Mouse (Mus musculus) gastrocnemius, postnatal 4 days (tissue): ENCODE measurements around the gene Aebp1. TPM values are rescaled to one million over a fixed set of nuclear protein-coding genes. Genes with fewer than 3 reads are reported as not detected.
A peak's percentile ranks its signal among the peaks of the same experiment; 100 is the strongest.
"Not testable (repeated sequence)": the region's sequence is repeated elsewhere in the genome, so short reads cannot be mapped to it uniquely, and the experiment has no call there.

Source experiments
- DNase-seq, 2 experiments: peaks; one replicate each; pipeline ENCODE4 v3.0.0; 2021 to 2022; ENCODE audit warnings: low spot score in 2 of 2, mixed read lengths in 2 of 2
- total RNA-seq, 2 experiments: library from RNA; stranded (reverse); gene quantifications; 2 replicates each; pipeline ENCODE4 v1.2.3; 2021

Gene Aebp1
- total RNA-seq, 2 experiments from 2014 or later = 60.9 to 68.2 TPM

DNA sequence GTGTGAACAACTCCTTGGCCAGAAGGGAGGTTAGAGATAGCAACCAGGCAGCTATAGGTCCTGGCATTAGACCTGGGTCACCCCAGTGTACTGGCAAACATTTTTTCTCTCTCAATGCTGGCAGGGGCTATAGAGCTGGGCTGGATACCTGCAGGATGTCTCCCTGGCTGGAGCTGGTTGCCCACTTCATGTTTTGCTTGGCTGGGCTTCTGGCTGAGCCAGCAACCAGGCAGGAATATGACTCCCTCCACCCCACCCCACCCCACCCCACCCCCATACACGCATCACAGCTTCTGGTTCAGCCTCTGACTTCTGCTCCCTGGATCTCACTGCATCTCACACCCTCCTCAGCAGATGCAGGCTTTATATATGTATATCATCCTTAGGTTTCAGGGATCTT, 9.4 kb upstream of the Aebp1 start:
- DNase-seq = no peak

DNA sequence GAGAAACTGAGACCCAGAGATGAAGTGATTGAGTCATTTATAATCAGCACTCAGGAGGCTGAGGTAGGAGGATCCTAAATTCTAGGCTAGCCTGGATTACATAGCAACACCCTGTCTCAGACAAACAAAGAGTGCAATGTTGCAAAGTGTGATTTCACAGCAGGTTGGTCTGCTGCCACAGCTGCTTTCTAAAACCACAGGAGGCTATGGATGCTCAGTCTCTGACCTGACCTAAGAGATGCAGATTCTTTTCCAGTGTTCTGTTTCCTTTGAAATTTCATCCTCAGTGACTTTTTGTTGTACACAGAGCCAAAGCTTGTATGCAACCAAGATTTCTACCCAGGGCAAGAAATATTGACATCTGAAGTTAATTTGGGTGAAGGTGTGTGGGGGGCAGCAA, 6.3 kb upstream of the Aebp1 start:
- DNase-seq = no peak

DNA sequence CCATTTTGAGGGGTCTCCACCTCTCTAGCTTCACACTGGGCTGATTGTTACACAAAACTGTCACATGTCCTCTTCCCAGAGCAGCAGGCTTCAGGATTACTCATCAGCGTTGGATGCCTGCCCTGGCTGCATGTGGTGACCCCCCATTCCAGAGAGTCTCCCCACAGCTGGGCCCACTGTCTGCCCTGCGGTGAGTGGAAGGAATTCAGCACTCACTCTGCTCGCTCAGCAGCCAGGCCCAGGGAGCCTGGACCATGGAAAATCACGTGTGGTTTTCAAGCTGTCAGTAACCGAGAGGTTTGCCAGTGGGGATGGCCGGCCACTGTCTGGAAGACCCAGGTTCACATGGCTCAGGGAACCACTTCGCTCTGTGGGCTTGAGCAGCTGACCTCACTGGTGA, 5.8 kb upstream of the Aebp1 start:
- DNase-seq = peak in 1 of 2 experiments; percentile 80

DNA sequence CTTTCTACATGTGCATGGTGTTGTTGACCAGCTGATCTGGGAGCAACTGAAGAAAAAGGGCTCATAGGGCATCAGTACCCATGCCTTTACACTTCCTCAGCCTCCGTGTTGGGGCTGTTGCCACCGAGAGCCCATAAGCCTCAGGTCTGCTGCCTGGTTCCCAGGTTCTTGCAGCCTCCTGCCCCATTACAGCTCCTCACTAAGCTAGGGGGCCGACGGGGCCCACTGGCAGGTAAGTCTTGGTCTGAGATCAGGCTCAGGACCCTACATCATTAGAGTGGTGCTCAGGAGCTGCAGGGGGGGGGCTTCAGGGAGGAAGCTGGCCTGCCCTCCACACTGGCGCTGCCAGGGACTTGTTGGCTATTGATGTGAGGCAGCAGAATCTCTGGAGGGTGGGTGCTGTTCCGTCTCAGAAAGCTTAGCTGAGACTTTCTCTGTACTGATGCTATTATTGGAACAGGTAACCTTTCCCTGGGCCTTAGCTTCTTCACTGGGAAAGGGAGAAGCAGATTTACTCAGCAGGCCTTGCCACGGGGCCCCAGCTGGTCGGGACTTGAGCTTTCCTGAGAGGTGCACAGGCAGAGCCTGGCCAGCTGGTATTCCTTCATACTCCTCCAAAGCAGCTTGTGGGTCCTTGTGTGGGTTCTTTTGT, 5.1 kb upstream of the Aebp1 start:
- no peak for DNase-seq

DNA sequence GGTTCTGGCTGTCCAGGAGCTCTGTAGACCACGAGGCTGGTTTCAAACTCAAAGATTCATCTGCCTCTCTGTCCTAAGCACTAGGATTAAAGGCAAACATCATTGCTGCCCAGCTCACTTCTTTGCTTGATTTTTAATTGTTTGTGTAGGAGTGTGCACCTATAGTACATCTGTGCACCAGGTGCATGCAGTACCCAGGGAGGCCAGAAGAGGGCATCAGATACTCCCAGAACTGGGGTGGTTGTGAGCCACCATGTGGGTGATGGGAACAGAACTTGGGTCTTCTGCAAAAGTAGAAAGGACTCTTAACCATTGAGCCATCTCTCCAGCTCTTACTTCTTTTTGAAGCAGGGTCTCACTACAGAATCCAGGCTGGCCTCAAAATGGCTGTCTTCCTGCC, 3.0 kb upstream of the Aebp1 start:
- DNase-seq = no peak

DNA sequence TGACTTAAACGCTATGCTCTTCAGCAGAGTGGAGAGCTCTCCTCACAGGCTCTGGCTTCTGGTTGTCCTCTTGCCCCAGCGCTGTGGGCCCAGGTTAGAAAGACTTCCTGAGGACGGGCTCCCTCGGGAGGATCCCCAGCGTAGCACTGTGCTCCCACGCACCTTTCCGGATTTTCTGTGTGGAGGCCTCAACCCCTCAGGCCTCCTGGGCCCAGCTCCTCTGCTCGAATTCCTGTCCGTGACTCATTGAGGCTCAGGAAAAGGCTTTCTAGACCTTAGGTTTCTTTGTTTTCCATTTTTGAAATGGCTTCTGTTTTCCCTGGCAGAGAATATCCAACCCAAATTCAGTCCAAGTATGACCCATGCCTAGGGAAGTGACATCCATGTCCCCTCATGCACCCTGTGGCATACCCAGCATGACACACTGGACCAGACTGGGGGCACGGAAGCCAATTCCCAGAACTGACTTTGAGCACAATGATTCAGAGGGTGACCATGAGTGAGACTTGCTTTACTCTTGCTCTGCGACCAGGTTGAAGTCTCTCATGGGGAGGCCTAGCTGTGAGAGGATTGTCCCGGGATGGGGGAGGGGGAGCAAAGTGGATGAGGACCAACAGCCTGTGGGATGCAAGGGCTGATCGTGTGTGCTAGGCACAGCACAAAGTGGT, 1.7 kb upstream of the Aebp1 start:
- DNase-seq = no peak

DNA sequence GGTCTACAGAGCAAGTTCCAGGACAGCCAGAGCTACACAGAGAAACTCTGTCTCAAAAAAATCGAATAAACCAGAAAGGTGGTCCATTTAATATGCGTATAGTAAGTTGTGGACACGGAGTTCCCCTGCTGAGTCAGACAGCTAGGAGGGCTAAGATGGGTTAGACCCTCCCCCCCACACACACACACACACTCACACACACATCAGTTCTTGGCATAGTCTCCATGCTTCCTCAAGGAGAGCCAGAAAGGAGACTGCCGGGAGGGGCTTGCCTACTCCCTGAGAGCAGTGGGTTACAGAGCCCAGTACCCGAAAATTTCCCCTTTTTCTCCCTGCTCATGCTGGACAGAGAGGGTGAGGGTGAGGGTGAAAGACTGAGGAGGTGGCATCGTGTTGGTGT, 1.1 kb upstream of the Aebp1 start:
- no peak for DNase-seq

DNA sequence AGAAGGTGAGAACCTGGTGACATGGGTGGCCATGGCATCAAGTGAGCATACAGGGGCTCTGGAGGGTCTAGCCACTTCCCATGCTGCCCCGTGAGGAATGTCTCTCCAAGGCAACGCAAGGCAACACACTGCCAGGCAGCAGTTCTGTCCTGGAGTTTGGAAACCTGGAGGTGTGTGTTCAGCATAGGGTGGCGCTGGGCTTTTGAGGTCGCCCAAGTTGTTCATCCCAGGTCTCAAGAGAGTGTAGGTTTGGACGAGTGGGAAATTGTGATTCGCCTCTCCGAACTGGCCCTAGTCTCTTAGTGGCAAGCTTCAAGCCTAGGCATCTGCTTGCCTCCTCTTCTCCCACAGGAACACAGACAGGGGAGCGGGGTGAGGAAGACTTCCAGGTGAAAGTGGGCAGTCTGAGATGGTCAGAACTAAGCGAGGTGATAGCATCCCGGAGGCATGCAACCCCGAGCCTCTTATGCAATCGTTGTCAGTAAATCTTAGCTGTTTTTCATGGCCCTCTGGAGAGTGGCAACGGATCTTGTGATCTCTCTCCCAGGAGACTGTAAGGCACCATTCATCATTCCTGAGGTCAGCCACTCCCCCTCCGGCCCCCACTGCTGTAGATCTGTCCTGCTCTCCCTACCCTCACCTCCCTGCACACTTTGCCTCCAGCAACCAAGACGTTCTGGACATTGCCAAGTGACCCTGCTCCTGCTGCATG, 803 bp downstream of the Aebp1 start:
- DNase-seq = no peak

DNA sequence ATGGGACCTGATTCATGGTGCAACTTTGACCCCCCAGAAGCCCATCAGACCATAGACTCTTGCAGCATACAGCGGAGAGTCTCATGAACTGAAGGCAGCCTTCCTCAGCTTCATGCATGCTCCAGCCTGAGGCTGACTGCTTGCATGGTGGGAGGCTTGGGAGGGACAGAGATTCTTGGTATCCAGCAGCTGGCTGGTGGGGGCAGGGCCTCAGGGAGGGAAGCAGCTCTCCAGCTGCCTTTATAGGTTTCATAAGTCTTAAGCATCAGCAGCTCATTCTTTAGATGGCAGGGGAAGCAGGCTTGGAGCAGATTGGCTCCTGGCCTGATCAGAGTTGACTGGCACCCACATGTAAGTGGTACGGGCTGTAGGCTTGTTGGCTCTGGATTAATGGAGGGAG, 5.4 kb downstream of the Aebp1 start:
- DNase-seq = no peak

DNA sequence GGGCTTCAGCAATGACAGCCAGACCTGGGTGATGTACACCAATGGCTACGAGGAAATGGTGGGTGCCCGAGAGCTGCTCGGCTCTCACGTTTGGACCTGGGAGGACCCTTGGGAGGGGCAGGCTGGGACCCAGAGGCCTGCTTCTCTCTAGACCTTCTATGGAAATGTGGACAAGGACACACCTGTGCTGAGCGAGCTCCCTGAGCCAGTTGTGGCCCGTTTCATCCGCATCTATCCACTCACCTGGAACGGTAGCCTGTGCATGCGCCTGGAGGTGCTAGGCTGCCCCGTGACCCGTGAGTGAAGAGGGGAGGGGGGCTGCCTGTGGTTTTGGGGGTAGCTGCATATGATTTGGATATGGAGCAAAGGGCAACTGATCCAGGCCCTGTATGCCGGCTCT, 6.6 kb downstream of the Aebp1 start:
- no peak for DNase-seq

DNA sequence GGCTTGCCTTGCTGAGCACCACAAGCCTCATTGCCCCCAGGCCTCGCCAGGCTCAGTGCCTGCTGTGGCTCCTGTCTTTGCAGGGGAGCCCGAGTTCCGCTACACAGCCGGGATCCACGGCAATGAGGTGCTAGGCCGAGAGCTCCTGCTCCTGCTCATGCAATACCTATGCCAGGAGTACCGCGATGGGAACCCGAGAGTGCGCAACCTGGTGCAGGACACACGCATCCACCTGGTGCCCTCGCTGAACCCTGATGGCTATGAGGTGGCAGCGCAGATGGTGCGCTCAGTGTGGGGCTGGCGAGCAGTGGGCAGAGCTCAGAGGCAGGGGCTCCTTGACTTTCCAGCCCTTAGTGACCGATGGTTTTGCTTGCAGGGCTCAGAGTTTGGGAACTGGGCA, 7.6 kb downstream of the Aebp1 start:
- no peak for DNase-seq

DNA sequence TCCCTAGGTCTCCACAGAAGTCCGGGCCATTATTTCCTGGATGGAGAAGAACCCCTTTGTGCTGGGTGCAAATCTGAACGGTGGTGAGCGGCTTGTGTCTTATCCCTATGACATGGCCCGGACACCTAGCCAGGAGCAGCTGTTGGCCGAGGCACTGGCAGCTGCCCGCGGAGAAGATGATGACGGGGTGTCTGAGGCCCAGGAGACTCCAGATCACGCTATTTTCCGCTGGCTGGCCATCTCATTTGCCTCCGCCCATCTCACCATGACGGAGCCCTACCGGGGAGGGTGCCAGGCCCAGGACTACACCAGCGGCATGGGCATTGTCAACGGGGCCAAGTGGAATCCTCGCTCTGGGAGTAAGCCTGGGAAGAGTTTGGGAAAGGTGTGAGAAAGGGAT, 8.3 kb downstream of the Aebp1 start:
- DNase-seq = no peak

DNA sequence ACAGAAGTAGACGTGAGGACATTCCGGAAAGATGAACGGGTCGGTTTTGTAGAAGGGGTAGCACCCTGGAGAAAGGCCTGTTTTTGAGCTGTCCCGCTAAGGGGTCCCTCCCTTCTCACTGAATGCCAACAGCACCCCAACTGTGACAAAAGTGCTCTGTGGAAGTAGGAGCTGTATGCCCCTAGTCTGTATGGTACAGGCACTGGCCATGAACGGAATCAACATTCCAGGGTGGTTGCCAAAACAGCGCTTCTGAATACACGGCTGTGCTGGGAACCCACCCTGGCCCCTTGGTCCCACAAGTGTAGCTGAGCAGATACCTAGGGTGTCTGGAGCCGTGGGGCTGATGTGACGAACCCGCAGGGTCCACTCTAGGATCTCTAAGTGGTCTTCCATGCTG, 11.0 kb downstream of the Aebp1 start:
- DNase-seq = no peak

DNA sequence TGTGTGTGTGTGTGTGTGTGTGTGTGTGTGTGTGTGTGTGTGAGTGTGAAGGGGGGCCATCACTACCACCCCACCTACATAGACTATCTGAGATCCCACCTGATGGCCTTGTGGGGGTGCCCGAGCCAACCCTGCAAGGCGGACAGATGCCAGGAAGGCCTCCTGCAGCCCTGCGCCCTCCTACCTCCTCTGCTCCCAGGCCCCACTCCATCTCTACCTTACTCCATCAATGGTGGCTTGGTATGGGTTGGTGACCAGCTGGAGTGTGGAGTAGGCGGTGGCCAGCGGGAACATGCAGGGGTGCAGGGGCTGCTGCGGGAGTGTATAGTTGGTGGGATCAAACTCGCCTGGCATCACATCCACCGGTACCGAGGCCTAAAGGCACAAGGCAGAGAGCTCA, 11.4 kb downstream of the Aebp1 start:
- DNase-seq = no peak

DNA sequence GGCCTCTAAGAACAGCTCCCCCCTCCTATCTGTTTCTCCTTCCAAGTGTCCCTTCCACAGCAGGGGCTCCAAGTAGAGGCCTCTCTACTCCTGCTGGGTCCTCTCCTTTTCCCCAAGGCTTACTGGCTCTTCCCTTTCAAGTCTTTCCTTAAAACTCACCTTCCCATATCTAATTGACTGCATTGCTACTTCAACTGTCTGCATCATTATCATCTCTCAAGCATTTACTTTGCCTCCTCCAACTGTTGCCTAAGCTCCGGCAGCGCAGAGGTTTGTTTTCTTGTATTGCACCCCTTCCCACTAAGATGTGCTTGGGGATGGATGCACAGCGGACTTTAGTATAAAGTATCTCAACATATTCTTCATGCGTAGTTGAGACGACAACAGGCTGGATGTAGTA, 15.7 kb downstream of the Aebp1 start:
- no peak for DNase-seq

DNA sequence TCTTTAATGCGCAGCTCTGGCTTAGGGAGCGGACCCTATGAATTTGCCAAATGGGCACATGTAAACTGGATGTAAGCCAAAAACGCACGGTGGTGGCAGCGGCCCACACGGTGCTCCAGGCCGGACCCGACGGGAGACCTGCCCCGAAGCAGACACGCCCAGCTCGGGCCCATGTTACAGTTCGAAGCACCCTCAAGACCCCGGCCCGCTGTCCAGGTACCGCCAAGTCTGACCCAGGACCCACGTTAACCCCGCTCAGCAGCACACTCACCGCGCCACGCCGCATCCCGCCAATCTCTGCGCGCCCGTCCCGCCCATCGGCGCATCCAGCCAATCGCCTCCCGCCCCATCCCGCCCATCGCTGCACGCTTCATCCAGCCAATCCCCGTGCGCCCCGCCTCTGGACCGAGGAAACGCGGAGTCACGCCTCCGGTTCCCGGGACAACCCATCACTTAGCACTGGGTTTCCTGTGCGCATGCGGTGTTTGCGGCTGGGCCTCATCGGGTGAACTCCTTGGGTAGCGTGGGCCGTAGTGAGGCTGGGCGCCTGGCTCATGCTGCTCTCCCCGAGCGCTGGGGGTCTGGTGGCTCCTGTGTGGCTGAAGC, 16.3 kb downstream of the Aebp1 start, which contains the start of gene Pold2:
Gene Pold2, minus strand, starts transcription at position 372 of the 606 bp plus-strand sequence.
- peak; percentile 95 to 98 for DNase-seq

DNA sequence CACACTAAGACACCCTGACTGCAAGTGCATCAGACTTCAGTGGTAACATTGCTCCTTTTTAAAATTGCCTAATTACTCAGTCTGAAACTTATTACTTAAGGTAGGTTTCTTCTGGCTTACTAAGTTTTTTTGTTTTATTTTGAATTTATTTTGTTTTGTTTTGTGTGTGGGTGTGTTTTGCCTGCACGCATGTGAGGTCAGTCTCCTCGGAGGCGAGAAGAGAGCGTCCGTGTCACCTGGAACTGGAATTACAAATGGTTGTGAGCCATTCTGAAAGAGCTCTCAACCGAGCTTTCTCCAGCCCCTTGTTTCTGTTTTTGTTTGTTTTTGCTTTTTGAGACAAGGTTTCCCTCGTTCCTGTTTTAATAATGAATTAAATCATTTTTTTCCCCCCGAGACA, 16.9 kb downstream of the Aebp1 start:
- no peak for DNase-seq

DNA sequence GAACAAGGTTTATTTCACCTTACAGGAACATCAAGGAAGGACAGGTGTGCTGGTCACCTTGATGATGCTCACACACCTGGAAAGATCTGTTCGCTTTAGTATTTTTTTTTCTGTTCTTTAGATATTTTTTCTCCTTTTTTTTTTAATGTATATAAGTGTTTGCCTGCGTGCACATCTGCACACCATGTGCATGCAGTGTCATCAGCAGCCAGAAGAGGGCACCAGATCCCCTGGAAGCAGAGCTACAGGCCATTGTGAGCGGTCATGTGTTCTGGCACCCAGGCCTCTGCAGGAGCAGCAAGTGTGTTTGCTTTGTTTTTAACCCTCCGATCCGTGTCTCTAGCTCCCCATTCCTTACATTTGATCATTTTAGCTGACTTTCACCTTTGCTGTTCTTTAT, 18.2 kb downstream of the Aebp1 start:
- DNase-seq = peak in 1 of 2 experiments; percentile 60

DNA sequence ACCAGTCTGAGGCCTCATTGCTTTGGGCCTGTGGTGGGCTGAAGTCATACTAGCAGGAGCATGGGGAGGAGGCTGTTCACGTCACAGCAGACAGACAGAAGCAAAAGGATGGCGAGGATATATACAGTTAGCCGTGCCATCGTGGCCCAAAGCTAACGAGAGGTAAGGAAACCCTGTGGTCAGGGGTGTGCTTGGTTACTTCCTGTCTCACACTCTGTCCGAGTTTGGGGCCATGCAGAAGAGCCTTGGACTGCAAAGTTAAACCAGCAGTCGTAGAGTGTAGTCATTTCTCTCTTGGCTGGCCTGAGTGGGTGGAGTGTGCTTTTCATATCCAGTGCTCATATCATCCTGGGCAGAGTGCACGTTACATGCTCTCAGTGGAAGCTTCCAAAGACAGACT, 20.8 kb downstream of the Aebp1 start:
- no peak for DNase-seq

DNA sequence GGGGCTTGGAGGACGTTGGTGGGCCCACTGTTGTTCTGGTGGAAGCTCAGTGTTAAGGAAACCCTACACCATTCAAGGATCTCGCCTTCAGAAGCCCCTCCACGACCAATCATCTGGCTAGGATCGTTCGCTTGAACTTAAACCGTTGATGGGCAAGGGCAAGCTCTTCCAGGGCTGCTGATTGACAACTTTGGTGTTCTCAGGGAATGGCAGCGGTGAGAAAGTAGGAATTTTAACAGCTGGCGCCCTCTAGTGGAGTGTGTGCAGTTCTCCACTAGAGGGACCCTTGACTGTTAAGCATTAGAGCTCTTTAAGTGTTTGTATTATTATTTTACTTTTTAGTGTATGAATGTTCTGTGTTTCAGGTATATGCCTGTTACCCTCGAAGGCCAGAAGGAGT, 24.4 kb downstream of the Aebp1 start:
- DNase-seq = peak in 1 of 2 experiments; percentile 66

DNA sequence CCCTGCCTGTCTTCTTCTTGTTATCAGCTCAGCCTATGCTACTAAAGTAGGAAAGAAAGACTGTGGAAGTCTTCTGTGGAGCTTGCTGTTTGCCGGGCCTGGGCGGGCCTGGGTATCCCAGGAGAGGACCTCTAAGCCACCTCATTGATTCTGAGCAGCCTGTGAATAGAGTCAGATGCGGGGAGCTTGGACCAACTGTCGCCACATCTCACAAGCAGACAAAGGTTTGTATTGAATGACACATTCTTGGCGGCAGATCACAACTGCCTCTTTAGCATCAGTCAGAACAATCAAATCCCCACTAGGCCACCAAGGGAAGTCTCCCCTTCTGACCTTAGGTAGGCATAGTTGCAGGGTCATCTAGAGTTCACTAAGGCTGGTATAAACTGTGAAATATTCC, 25.5 kb downstream of the Aebp1 start:
- no peak for DNase-seq

DNA sequence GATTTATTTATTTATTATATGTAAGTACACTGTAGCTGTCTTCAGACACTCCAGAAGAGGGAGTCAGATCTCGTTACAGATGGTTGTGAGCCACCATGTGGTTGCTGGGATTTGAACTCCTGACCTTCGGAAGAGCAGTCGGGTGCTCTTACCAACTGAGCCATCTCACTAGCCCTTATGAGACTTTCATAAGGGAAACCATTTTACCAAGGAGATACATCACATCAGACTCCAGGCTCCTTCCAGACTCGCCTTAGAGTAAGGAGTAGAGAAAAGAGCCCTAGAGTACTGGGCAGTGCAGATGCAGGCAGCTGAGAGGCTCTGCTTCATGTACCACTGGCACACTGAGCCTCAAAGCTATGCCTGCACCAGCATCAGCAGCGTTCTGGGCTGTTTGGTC, 26.8 kb downstream of the Aebp1 start:
- DNase-seq = not testable (repeated sequence)
